Mouse (Mus musculus) thymus, adult 2 months (tissue): ENCODE data around the gene Ap2a1. TPM values are rescaled to one million over a fixed set of nuclear protein-coding genes. Genes with fewer than 3 reads are reported as not detected.

Experiments
- DNase-seq: peaks from one replicate; pipeline ENCODE4 v3.0.0; 2021
- H3K27ac ChIP-seq: fragments of 200-500 bp; 2 replicates; pipeline ENCODE4 v1.5.1; 2012; ENCODE audit warnings: low read length, control low read depth; ENCODE audit not compliant: control insufficient read depth, insufficient read depth
- H3K27me3 ChIP-seq: fragments of 200-500 bp; 2 replicates; pipeline ENCODE4 v1.6.1; 2012; ENCODE audit warnings: mild to moderate bottlenecking, low read length, moderate library complexity, mixed read lengths; ENCODE audit not compliant: control insufficient read depth, insufficient read depth
- H3K36me3 ChIP-seq: fragments of 200-500 bp; 2 replicates; pipeline ENCODE4 v1.6.1; 2012; ENCODE audit warnings: mild to moderate bottlenecking, low read length, moderate library complexity; ENCODE audit not compliant: control insufficient read depth, insufficient read depth
- H3K4me1 ChIP-seq: fragments of 200-500 bp; replicated peaks from 2 replicates; pipeline ENCODE4 v1.6.1; 2012; ENCODE audit warnings: low read length; ENCODE audit not compliant: control insufficient read depth, insufficient read depth
- H3K4me3 ChIP-seq: fragments of 200-500 bp; 2 replicates; pipeline ENCODE4 v1.5.1; 2012; ENCODE audit warnings: mild to moderate bottlenecking, low read length, control low read depth, moderate library complexity; ENCODE audit not compliant: control insufficient read depth, insufficient read depth
- CTCF ChIP-seq: fragments of 200-500 bp; IDR thresholded peaks from 2 replicates; pipeline ENCODE4 v1.5.1; 2012; ENCODE audit warnings: mild to moderate bottlenecking, control low read depth, low read length, moderate library complexity, borderline replicate concordance; ENCODE audit not compliant: control insufficient read depth, poor library complexity, insufficient read depth; ENCODE audit errors: extremely low read depth
- POLR2A ChIP-seq: fragments of 200-500 bp; IDR thresholded peaks from 2 replicates; pipeline ENCODE4 v1.6.1; 2012; ENCODE audit warnings: mild to moderate bottlenecking, low read length, control low read depth, moderate library complexity; ENCODE audit not compliant: control insufficient read depth, poor library complexity, insufficient read depth; ENCODE audit errors: extremely low read depth
- WGBS: fragments of 180-500 bp; shearing (Covaris S2); methylation state at CpG from one replicate; pipeline ENCODE4 v1.1.7; 2018; 5-methylcytosine and 5-hydroxymethylcytosine counted together
- polyA plus RNA-seq: library from polyadenylated mRNA; depleted of rRNA; stranded (reverse); fragments of >200 nt; gene quantifications from 2 replicates; pipeline ENCODE4 v1.2.3, GENCODE M21; 2012

The Ap2a1 gene
- polyA plus RNA-seq, 1 experiment: 133 TPM

DNA sequence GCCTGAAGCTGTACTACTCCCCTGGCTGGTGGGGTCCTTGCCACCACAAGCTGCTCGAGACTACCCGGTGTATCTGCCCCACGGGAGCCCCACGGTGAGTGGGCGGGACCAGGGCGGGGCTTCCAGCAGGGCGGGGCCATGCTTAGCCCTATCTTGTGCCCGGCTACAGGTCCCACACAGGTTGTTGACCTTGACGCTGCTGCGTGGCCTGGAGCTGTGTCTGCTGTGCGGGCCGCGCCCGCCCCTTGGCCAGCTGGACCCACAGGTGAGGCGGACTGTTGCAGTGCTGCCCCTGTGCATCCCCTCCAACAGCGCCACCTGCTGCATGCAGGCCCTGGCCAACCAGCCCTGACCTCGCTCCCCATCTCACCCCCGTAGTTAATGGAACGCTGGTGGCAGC lies 30.7 kb downstream of the Ap2a1 start:
- Histone ChIP-seq H3K27me3 (no peaks in the 10 kb centered on the region), H3K4me1 (peaks cover 26% of the 10 kb centered on the region), H3K36me3 (peaks cover 3% of the 10 kb centered on the region; the same call in 1 of the 2 replicates), H3K27ac (no peak overlapping the region), H3K4me3 (no peak overlapping the region)
- no peak for DNase-seq
- no peak for TF ChIP-seq CTCF
- 76% methylated on average over 19 of the region's 19 CpGs for WGBS

DNA sequence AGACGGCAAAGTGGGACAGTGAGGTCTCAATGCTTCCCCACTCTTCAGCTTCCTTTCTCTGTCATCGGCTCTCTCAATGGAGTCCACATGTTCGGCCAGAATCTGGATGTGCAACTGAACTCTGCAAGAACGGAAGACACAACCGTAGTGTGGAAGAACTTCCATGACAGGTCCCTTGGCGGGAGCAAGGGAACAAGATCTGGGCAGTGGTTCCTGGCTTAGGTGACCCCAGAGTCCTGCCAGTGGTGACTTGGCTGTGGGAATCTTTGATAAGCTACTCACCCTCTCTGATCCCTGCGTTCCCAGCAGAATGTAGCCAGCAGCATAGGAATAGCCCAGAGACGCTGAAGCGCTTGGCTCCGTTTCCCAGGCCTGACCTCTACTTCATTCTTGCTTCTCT lies 32.8 kb downstream of the Ap2a1 start:
- peak overlapping the region; percentile 97 for H3K4me3 ChIP-seq
- H3K36me3 ChIP-seq: no peaks in the 10 kb centered on the region
- peaks cover 23% of the 10 kb centered on the region for H3K4me1 ChIP-seq
- no peak for DNase-seq
- TF ChIP-seq POLR2A (no peak), CTCF (no peak)
- no peaks in the 10 kb centered on the region for H3K27me3 ChIP-seq
- 38% methylated on average over 10 of the region's 10 CpGs for WGBS
- peak overlapping the region; percentile 57; the same call in 1 of the 2 replicates for H3K27ac ChIP-seq

DNA sequence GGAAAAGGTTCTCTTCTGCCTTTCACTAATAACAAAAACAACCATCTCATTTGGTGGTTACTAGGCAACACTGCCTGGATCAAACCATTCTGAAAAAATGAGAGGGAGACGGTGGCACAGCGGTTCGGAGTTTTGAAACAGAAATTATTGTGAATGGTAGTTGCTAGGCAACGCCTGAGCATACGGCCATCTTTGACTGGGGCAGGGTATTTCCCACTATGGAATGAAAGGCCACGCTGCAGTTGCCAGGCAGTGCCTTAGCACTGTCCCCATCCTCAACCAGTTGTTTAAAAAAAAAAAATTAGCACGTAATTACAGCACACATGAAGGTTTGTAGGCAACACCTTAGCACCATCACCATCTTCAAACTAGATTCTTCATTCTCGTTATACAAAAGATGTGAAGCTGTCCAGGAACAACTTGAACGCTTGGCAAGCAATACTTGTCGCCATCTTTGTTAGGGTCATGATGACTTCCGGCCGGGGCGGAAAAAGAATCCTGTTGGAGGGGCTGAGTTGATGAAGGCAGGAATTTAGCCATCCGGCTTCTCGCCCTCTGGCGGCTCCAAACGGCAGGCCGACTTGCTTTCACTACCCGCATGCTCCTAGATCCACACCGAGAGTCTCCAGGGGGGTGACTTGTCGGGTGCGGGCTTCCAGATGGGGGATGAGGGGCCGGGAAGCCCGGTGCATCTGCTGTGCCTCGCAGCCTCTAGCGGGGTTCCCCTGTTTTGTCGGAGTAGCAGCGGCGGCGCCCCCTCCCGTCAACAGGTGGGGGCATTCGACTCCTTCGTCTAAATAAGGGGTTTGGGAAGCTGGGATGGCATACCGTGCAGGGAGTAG lies 33.5 kb downstream of the Ap2a1 start, which contains the start of gene Fuz:
Gene Fuz, plus strand, starts transcription at position 487 of the 842 bp plus-strand sequence.
- Histone ChIP-seq H3K36me3 (no peaks in the 10 kb centered on the region), H3K4me3 (peak within 1 kb of the TSS; percentile 97), H3K4me1 (peaks cover 26% of the 10 kb centered on the region), H3K27me3 (no peaks in the 10 kb centered on the region), H3K27ac (peak within 1 kb of the TSS; percentile 57)
- TF ChIP-seq CTCF (peak; percentile 86), POLR2A (0 out of 2 replicates have a peak, but pooled peaks have one; percentile 37)
- WGBS: under 1% methylated on average over 34 of the region's 34 CpGs
- peak; percentile 83 for DNase-seq

DNA sequence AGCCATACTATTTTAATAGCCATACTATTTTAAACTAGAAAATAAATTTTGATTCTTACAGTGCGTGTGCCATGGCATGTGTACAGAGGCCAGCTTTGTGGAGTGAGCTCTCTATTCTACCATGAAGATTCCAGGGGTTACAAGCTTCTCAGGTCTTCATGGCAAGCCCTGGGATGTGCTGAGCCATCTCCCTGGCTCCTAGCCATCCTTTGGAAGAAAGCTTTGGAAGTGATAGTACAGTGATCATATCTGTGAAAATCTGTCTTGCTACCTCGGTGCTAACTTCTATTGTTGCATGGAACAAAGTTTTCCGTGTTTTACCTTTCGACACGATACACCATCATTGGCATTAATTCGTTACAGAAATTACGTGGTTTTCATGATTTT lies 34.1 kb downstream of the Ap2a1 start:
- H3K27me3 ChIP-seq: no peaks in the 10 kb centered on the region
- DNase-seq: no peak
- no peak overlapping the region for H3K4me3 ChIP-seq
- peaks cover 28% of the 10 kb centered on the region for H3K4me1 ChIP-seq
- no peak for TF ChIP-seq CTCF
- no peak for TF ChIP-seq POLR2A
- 49% methylated on average over 7 of the region's 7 CpGs for WGBS
- H3K27ac ChIP-seq: no peak overlapping the region
- H3K36me3 ChIP-seq: no peaks in the 10 kb centered on the region

DNA sequence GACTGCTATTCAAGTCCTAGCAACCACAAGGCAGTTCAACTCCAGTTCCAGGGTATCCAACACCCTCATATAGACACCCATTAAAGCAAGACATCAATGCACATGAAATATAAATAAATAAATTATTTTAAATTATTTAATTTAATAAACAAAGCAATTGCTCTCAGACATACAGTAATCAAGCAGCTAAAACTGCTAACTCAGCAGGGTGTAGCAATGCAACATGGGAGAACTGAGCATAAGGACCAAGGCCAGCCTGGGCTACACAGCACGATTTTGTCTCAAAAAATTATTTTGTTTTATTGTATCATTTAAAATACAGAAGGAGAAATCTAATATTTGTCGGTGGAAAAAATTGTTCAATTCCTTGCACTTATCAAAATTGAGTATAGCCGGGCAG lies 35.1 kb downstream of the Ap2a1 start:
- WGBS: 92% methylated on average over 3 of the region's 3 CpGs
- no peaks in the 10 kb centered on the region for H3K27me3 ChIP-seq

DNA sequence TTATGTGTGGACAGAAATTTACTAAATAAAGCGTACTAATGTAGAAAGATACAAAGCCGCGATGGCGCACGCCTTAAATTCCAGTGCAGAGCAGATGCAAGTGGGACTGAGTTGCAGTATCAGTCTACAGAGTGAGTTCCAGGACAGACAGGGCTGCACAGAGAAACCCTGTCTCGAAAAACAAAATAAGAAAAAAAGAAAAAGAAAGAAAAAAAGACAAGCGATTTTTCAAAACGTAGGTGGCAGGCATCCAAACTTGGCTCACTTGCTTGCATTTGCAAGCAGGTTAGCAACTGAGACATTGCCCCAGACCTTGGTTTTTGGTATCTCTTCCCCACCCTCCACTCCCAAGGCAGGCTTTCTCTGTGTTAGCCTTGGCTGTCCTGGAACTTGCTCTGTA lies 36.1 kb downstream of the Ap2a1 start:
- H3K36me3 ChIP-seq: no peaks in the 10 kb centered on the region
- no peak for TF ChIP-seq POLR2A
- H3K4me3 ChIP-seq: no peak overlapping the region
- H3K4me1 ChIP-seq: peaks cover 28% of the 10 kb centered on the region
- WGBS: 77% methylated on average over 8 of the region's 8 CpGs
- H3K27ac ChIP-seq: no peak overlapping the region
- no peaks in the 10 kb centered on the region for H3K27me3 ChIP-seq
- DNase-seq: no peak

More for the DNA sequence above, 35.1 kb downstream of the Ap2a1 start:
- no peak for DNase-seq
- Histone ChIP-seq H3K4me1 (peaks cover 28% of the 10 kb centered on the region), H3K4me3 (no peak overlapping the region), H3K36me3 (no peaks in the 10 kb centered on the region), H3K27ac (no peak overlapping the region)
- TF ChIP-seq CTCF (no peak), POLR2A (no peak)

DNA sequence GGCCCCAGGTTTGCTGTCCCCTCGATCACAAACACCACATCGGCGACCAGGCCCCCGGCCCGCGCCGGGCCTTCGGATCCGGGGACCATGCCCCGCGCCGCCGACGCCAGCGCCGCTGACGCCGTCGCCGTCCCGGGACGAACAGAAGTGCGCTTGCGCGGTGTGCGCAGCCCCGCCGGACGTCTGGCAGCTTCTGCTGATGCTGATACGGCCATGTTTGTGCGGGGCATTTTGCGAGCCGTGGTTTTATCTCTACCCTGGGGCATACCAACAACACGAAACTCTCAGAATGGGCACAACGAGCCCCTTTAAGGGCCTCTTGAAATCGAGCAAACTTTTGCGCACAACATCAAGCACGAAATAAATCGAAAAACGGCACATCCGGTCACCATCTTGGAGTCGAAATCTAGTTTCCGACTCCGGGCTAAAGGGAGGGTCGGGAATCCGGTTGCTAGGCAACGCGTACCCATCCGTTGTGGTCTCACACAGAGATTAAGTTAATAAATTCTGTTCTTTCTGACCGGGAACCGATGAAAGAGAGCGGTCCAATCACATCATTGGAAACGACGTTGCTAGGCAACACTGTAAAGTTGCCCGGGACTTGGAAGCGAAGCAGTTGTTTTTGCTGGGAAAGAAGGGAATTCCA lies 36.9 kb downstream of the Ap2a1 start, which contains the start of gene Med25:
Gene Med25, minus strand, starts transcription at position 437 of the 646 bp plus-strand sequence.
- peak within 1 kb of the TSS; percentile 65 for H3K4me3 ChIP-seq
- peak within 1 kb of the TSS; percentile 86 for H3K27ac ChIP-seq
- under 1% methylated on average over 56 of the region's 56 CpGs for WGBS
- no peaks in the 10 kb centered on the region for H3K27me3 ChIP-seq
- peak; percentile 79 for DNase-seq
- H3K36me3 ChIP-seq: no peaks in the 10 kb centered on the region
- peak; percentile 85 for TF ChIP-seq POLR2A
- peak; percentile 29; the same call in 1 of the 2 replicates for TF ChIP-seq CTCF
- peaks cover 28% of the 10 kb centered on the region for H3K4me1 ChIP-seq
